Mouse (Mus musculus) embryo, embryonic 10.5 days (tissue): ENCODE data around the gene Nlrp6.
"Not testable (repeated sequence)": the region's sequence is repeated elsewhere in the genome, so short reads cannot be mapped to it uniquely, and the experiment has no call there.

Experiments
- DNase-seq: peaks from one replicate; pipeline ENCODE4 v3.0.0-alpha.2; 2015; ENCODE audit warnings: low spot score

Gene Nlrp6

GRCm38 (mm10) chr7:140949824-140950530, 29.3 kb downstream of the Nlrp6 start, which contains the start of gene Ifitm5:
Ifitm5 (minus strand) TSS chr7:140950291.
- DNase-seq = no peak

- peak; percentile 17 for DNase-seq
Measured at GRCm38 (mm10) chr7:140951051-140951450, 30.3 kb downstream of the Nlrp6 start.

- no peak for DNase-seq
Measured at GRCm38 (mm10) chr7:140951765-140952164, 31.1 kb downstream of the Nlrp6 start.

GRCm38 (mm10) chr7:140952441-140952840, 31.7 kb downstream of the Nlrp6 start:
- no peak for DNase-seq

GRCm38 (mm10) chr7:140953133-140953532, 32.4 kb downstream of the Nlrp6 start:
- DNase-seq = no peak

- no peak for DNase-seq
Measured at GRCm38 (mm10) chr7:140953800-140954732, 33.4 kb downstream of the Nlrp6 start.

GRCm38 (mm10) chr7:140954733-140955071, 34.0 kb downstream of the Nlrp6 start:
- peak; percentile 38 for DNase-seq

- peak; percentile 57 for DNase-seq
Measured at GRCm38 (mm10) chr7:140955342-140955741, 34.6 kb downstream of the Nlrp6 start.

- DNase-seq = peak; percentile 90
Measured at GRCm38 (mm10) chr7:140955758-140956555, 35.3 kb downstream of the Nlrp6 start, which contains the start of the genes Gm45717 and Ifitm2. Gm45717 (minus strand) TSS chr7:140955937. Ifitm2 (minus strand) TSS chr7:140955987.

GRCm38 (mm10) chr7:140956556-140956869, 35.8 kb downstream of the Nlrp6 start:
- DNase-seq = no peak

- DNase-seq = peak; percentile 85
Measured at GRCm38 (mm10) chr7:140959181-140959901, 38.6 kb downstream of the Nlrp6 start.

GRCm38 (mm10) chr7:140960026-140960425, 39.3 kb downstream of the Nlrp6 start:
- no peak for DNase-seq

GRCm38 (mm10) chr7:140961416-140961815, 40.7 kb downstream of the Nlrp6 start:
- DNase-seq = no peak

- DNase-seq = no peak
Measured at GRCm38 (mm10) chr7:140962733-140963132, 42.0 kb downstream of the Nlrp6 start.

- no peak for DNase-seq
Measured at GRCm38 (mm10) chr7:140966921-140967320, 46.2 kb downstream of the Nlrp6 start, which contains the start of gene Ifitm1. Ifitm1 (plus strand) TSS chr7:140967221.

GRCm38 (mm10) chr7:140967862-140968591, 47.3 kb downstream of the Nlrp6 start:
- DNase-seq = peak; percentile 68

- not testable (repeated sequence) for DNase-seq
Measured at GRCm38 (mm10) chr7:140968710-140969109, 48.0 kb downstream of the Nlrp6 start.

- DNase-seq = no peak
Measured at GRCm38 (mm10) chr7:140970931-140971330, 50.2 kb downstream of the Nlrp6 start.

GRCm38 (mm10) chr7:140971479-140972171, 50.9 kb downstream of the Nlrp6 start:
- no peak for DNase-seq
